8 mouse cellular contexts compared by ENCODE assay signal in genomic region chr3:133544131-133544550, GRCm38 (mm10). TPM values are rescaled to one million over a fixed set of nuclear protein-coding genes. Genes with fewer than 3 reads are reported as not detected.
A peak's percentile ranks its signal among the peaks of the same experiment; 100 is the strongest.
DNase-seq lines count a peak whose midpoint lies in the region; ATAC-seq and TF ChIP-seq lines count a peak whose summit lies in the region.

No protein-coding gene starts in this region.

- H3K4me2 ChIP-seq in forebrain, postnatal 0 days (ENCODE audit: low read depth) = peak overlapping the region; percentile 62
- peak overlapping the region; percentile 84 for H3K4me2 ChIP-seq in lung, embryonic 15.5 days

- DNase-seq in ES-E14 (ENCODE audit: low read depth, low spot score) = no peak
- peak; percentile 85 for DNase-seq in cerebellum, adult 11-12 months
- DNase-seq in forebrain, postnatal 0 days = peak; percentile 96
- DNase-seq in heart, postnatal 4 days = peak; percentile 86
- DNase-seq in layer of hippocampus, adult 9-10 months (ENCODE audit: low spot score) = peak; percentile 78
- DNase-seq in ovary, adult 18-20 months (ENCODE audit: low spot score) = peak; percentile 85
- peak; percentile 75 for DNase-seq in thymus, adult 2 months

- H3K27ac ChIP-seq in ES-E14 (ENCODE audit: insufficient read depth, low read depth, low read length, poor library complexity, severe bottlenecking) = peak overlapping the region; percentile 94
- peak overlapping the region; percentile 98 for H3K27ac ChIP-seq in forebrain, postnatal 0 days (ENCODE audit: low read depth, low read length)
- H3K27ac ChIP-seq in lung, embryonic 15.5 days = peak overlapping the region; percentile 97
- H3K27ac ChIP-seq in thymus, adult 2 months (ENCODE audit: control insufficient read depth, insufficient read depth, low read length) = peak overlapping the region; percentile 13

- no peaks in the 10 kb centered on the region for H3K9me3 ChIP-seq in ES-E14 (ENCODE audit: control insufficient read depth, insufficient read depth, low read depth, low read length)
- no peaks in the 10 kb centered on the region for H3K9me3 ChIP-seq in forebrain, postnatal 0 days (ENCODE audit: low read length)
- no peaks in the 10 kb centered on the region for H3K9me3 ChIP-seq in lung, embryonic 15.5 days

- WGBS in forebrain, postnatal 0 days = 5% methylated on average over 51 of the region's 52 CpGs
- under 1% methylated on average over 50 of the region's 52 CpGs for WGBS in lung, embryonic 15.5 days
- under 1% methylated on average over 52 of the region's 52 CpGs for WGBS in thymus, adult 2 months

- no peaks in the 10 kb centered on the region; a peak in 1 of 4 replicates for H3K4me1 ChIP-seq in ES-E14 (ENCODE audit: control insufficient read depth in 2 of 2, insufficient read depth in 2 of 2, low read length in 2 of 2, poor library complexity in 1 of 2)
- H3K4me1 ChIP-seq in forebrain, postnatal 0 days (ENCODE audit: insufficient read depth) = peaks cover 13% of the 10 kb centered on the region; the same call in 1 of the 2 replicates
- peaks cover 10% of the 10 kb centered on the region for H3K4me1 ChIP-seq in lung, embryonic 15.5 days
- H3K4me1 ChIP-seq in thymus, adult 2 months (replicated peaks; ENCODE audit: control insufficient read depth, insufficient read depth, low read length) = peaks cover 4% of the 10 kb centered on the region

- peak; percentile 97 for ATAC-seq in forebrain, postnatal 0 days
- peak; percentile 95 for ATAC-seq in lung, embryonic 15.5 days (ENCODE audit: borderline replicate concordance, extremely low read depth, low FRiP score, low TSS enrichment)

- H3K36me3 ChIP-seq in ES-E14 (ENCODE audit: control insufficient read depth, insufficient read depth, low read length, poor library complexity, severe bottlenecking) = no peaks in the 10 kb centered on the region
- no peaks in the 10 kb centered on the region for H3K36me3 ChIP-seq in forebrain, postnatal 0 days (ENCODE audit: insufficient read depth)
- H3K36me3 ChIP-seq in lung, embryonic 15.5 days = no peaks in the 10 kb centered on the region
- no peaks in the 10 kb centered on the region for H3K36me3 ChIP-seq in thymus, adult 2 months (ENCODE audit: control insufficient read depth, insufficient read depth, low read length)

- H3K4me3 ChIP-seq in ES-E14 (ENCODE audit: insufficient read depth in 1 of 2, low read depth in 1 of 2, low read length in 2 of 2, poor library complexity in 1 of 2, severe bottlenecking in 1 of 2) = peak overlapping the region; percentile 90 to 97
- peak overlapping the region; percentile 80 for H3K4me3 ChIP-seq in forebrain, postnatal 0 days (ENCODE audit: low read depth, low read length)
- H3K4me3 ChIP-seq in lung, embryonic 15.5 days = peak overlapping the region; percentile 70
- peak overlapping the region; percentile 91 for H3K4me3 ChIP-seq in thymus, adult 2 months (ENCODE audit: control insufficient read depth, insufficient read depth, low read length)

- H3K9ac ChIP-seq in ES-E14 (ENCODE audit: insufficient read depth, low read depth, low read length, poor library complexity, severe bottlenecking) = peak overlapping the region; percentile 87
- H3K9ac ChIP-seq in forebrain, postnatal 0 days = peak overlapping the region; percentile 82
- H3K9ac ChIP-seq in lung, embryonic 15.5 days = peak overlapping the region; percentile 86

- in situ Hi-C loops in ES-E14 (cut with MboI; ENCODE audit: low sequenced_read_pairs in 2 of 2, unreplicated experiment in 2 of 2) = no loop called here

- peak; percentile 70 for TF ChIP-seq POLR2A in thymus, adult 2 months (IDR thresholded peaks at IDR 0.05; ENCODE audit: control insufficient read depth, extremely low read depth, insufficient read depth, low read length, poor library complexity)

- no peaks in the 10 kb centered on the region for H3K27me3 ChIP-seq in forebrain, postnatal 0 days (ENCODE audit: insufficient read depth, low read length)
- H3K27me3 ChIP-seq in lung, embryonic 15.5 days = no peaks in the 10 kb centered on the region
- H3K27me3 ChIP-seq in thymus, adult 2 months (ENCODE audit: control insufficient read depth, insufficient read depth, low read length) = no peaks in the 10 kb centered on the region

- TF ChIP-seq CTCF in forebrain, postnatal 0 days (IDR thresholded peaks at IDR 0.05; ENCODE audit: low read depth) = no peak
- peak; percentile 24; the same call in 1 of the 2 replicates for TF ChIP-seq CTCF in thymus, adult 2 months (IDR thresholded peaks at IDR 0.05; ENCODE audit: borderline replicate concordance, control insufficient read depth, extremely low read depth, insufficient read depth, low read length, poor library complexity)

TF ChIP-seq in ES-E14, 5 proteins besides CTCF, POLR2A, EP300 and RAD21:
- TF ChIP-seq CHD2 (IDR thresholded peaks at IDR 0.05; ENCODE audit: low read depth, low read length) = no peak
- TF ChIP-seq MAFK (IDR thresholded peaks at IDR 0.05; ENCODE audit: insufficient read depth, low read depth, low read length) = no peak
- no peak for TF ChIP-seq ZNF384 (IDR thresholded peaks at IDR 0.05; ENCODE audit: low read depth, low read length)
- TF ChIP-seq ZC3H11A (IDR thresholded peaks at IDR 0.05; ENCODE audit: borderline replicate concordance, low read depth, low read length) = no peak
- TF ChIP-seq HCFC1 (IDR thresholded peaks at IDR 0.05; ENCODE audit: borderline replicate concordance, insufficient read depth, low read length) = no peak

RNA-seq across cellular contexts. Expression of gene Tet2, which starts 0.8 kb away (rescaled TPM):
- total RNA-seq in ES-E14 (2012; rRNA removed) = 86.9 and 106 TPM in 2 replicates
- 36.7 and 49.6 TPM in 2 replicates for total RNA-seq in forebrain, postnatal 0 days (2014; rRNA removed)
- polyA plus RNA-seq in forebrain, postnatal 0 days (2015; fragmentation: Nextera tagmentation; extraction: Ambion mirVana) = 8.1 and 11.8 TPM in 2 replicates
- total RNA-seq in heart, postnatal 4 days (2021) = 10 to 100 TPM; 41.7 to 48.3 TPM
- 15.3 and 17.8 TPM in 2 replicates for polyA plus RNA-seq in lung, embryonic 15.5 days (2015; fragmentation: Nextera tagmentation; extraction: Ambion mirVana)
- 13.0 and 16.2 TPM in 2 replicates for polyA plus RNA-seq in thymus, adult 2 months (2012; rRNA removed)

Comparison
In these comparisons a context has a peak if more than half of its experiments do, and no peak if none do; other contexts are left out.
1. H3K27ac ChIP-seq: peak in every context shown above with its lines; median percentile 98 in forebrain, postnatal 0 days; 97 in lung, embryonic 15.5 days; 94 in ES-E14; 13 in thymus, adult 2 months.